Mouse (Mus musculus) lung, adult 2 months (tissue): ENCODE data around the gene Zic5. TPM values are rescaled to one million over a fixed set of nuclear protein-coding genes. Genes with fewer than 3 reads are reported as not detected.

ENCODE experiments used
- DNase-seq: peaks from one replicate; pipeline ENCODE4 v3.0.0; 2022
- H3K4me1 ChIP-seq: fragments of 200-500 bp; 2 replicates; pipeline ENCODE4 v1.6.1; 2011; ENCODE audit warnings: low read length; ENCODE audit not compliant: control insufficient read depth, insufficient read depth
- H3K4me3 ChIP-seq: fragments of 200-500 bp; replicated peaks from 2 replicates; pipeline ENCODE3; 2011; ENCODE audit warnings: low read depth, mild to moderate bottlenecking, control low read depth, low read length; ENCODE audit errors: extremely low read depth
- CTCF ChIP-seq: fragments of 200-500 bp; IDR thresholded peaks from 2 replicates; pipeline ENCODE4 v1.5.1; 2011; ENCODE audit warnings: mild to moderate bottlenecking, low read length, control low read depth; ENCODE audit not compliant: insufficient read depth
- POLR2A ChIP-seq: fragments of 200-500 bp; IDR thresholded peaks from 2 replicates; pipeline ENCODE4 v1.6.1; 2011; ENCODE audit warnings: low read depth, mild to moderate bottlenecking, control low read depth, low read length, borderline replicate concordance; ENCODE audit errors: extremely low read depth
- whole genome bisulfite sequencing: fragments of 180-500 bp; shearing (Covaris S2); methylation state at CpG from one replicate; pipeline ENCODE4 v1.1.7; 2018; 5-methylcytosine and 5-hydroxymethylcytosine counted together
- polyA plus RNA-seq: library from polyadenylated mRNA; depleted of rRNA; stranded (reverse); fragments of >200 nt; gene quantifications from 2 replicates; pipeline ENCODE4 v1.2.3, GENCODE M21; 2012

Gene Zic5
- polyA plus RNA-seq, 1 experiment = not detected

DNA sequence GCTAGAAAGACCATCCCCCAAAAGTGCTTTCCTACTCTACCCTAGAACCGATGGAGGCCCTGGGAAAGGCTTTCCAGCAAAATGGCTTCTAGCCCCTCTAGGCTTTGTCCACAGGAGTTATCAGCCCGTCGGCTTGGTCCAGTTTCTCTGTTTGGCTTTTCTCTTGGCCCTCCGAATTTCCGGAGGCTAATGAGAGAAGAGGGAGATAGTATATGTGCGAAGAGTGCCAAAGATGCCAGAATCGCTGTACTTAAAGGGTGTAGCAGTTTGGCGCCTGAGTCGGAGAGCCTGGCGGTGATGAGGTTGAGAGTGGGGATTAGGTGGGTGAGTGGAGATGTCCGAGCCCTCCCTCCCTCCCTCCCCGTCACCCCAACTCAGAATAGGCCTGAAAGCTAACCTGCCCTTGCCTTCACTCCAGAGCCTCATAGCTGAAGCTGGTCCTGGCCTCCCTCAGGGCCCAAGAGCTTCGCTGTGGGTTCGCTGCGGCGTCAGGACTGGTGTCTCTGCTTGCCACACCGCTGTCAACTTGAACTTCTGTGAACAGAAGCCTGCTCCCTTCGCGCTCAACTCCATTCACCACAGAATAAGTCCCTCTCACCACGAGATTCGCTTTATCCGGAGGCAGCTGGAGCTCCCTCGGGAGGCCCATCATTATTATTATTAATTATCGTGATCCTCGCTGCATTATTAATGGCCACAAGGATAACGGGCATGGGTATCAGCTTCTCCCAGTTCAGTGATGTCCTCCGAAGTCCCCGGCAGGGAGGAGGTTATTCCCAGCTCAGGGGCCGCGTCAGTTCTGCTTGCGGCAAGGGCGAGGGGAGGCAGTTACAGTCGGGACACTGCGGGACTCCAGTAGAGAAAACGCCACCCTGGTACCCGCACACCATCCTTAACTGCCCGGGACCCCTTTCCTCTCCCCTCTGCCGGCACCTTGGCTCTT, 16.9 kb upstream of the Zic5 start:
- DNase-seq = no peak
- TF ChIP-seq POLR2A = no peak
- no peak for TF ChIP-seq CTCF
- WGBS = 6% methylated on average over 38 of the region's 38 CpGs

DNA sequence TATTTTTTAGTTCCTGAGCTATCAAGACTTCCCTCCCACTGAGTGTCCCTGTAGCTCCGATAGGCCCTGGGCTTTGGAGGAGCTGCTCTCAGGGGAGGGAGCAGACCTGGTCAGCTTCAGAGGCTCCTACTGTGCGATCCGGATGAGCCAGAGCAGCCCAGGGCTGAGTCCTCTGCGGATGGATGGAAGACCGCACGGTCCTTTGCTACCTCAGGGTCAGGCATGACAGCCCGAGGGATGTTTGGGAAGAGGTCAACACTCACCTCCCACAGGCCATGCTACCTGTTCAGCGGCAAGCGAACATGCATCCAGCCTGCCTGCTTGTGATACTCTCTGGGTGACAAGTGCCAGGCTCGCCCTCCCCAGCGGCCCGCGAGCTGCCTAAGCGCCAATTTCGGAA, 15.7 kb upstream of the Zic5 start:
- Histone ChIP-seq H3K4me1 (peaks cover 1% of the 10 kb centered on the region; the same call in 1 of the 2 replicates), H3K4me3 (no peak overlapping the region)
- TF ChIP-seq CTCF (no peak), POLR2A (no peak)
- no peak for DNase-seq
- WGBS = 7% methylated on average over 15 of the region's 15 CpGs

More for the DNA sequence above, 16.9 kb upstream of the Zic5 start:
- Histone ChIP-seq H3K4me3 (no peak overlapping the region), H3K4me1 (no peaks in the 10 kb centered on the region)

GRCm38 (mm10) chr14:122480355-122480754, 14.9 kb upstream of the Zic5 start:
- 19% methylated on average over 2 of the region's 2 CpGs for WGBS

DNA sequence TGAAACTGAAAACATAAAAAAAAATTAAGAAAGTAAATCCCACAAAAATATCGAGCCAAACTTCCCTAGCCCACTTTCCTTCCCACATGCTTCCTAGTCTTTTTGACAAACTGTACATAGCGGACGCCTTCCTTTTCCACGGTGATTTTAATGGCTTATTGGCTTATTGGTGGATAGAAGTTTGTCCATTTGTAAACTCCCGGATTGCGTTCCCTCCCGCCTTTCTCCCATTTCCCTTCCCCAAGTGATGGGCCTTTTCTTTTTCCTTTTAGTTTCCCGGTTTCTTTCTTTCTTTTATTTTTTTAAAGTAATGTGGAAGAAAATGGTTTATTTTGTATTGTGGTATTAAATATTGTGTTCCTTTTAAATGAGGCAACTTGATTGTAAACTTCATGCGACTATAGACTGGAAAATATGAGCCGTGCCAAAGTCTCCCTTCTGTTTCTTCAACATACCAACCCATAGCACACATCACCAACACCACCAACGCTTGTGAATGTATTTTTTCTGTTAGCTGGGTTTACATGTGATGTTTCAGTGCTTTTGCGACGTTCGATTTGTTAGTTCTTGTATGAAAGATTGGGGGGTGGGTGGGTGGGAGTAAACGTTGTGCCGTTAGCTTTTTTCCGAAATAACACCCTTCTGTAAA, 14.1 kb upstream of the Zic5 start:
- no peak overlapping the region for H3K4me3 ChIP-seq
- no peak for TF ChIP-seq POLR2A
- no peak for TF ChIP-seq CTCF
- DNase-seq = no peak
- H3K4me1 ChIP-seq = peaks cover 4% of the 10 kb centered on the region; the same call in 1 of the 2 replicates
- WGBS = 27% methylated on average over 17 of the region's 17 CpGs

More at GRCm38 (mm10) chr14:122480355-122480754, 14.9 kb upstream of the Zic5 start:
- no peak for DNase-seq
- Histone ChIP-seq H3K4me1 (peaks cover 4% of the 10 kb centered on the region; the same call in 1 of the 2 replicates), H3K4me3 (no peak overlapping the region)
- TF ChIP-seq CTCF = no peak
- no peak for TF ChIP-seq POLR2A

GRCm38 (mm10) chr14:122478574-122479011, 13.1 kb upstream of the Zic5 start:
- no peak for DNase-seq
- TF ChIP-seq CTCF (no peak), POLR2A (no peak)
- H3K4me3 ChIP-seq = no peak overlapping the region
- H3K4me1 ChIP-seq = peaks cover 4% of the 10 kb centered on the region; the same call in 1 of the 2 replicates
- 6% methylated on average over 21 of the region's 22 CpGs for WGBS

- peaks cover 4% of the 10 kb centered on the region; the same call in 1 of the 2 replicates for H3K4me1 ChIP-seq
- no peak overlapping the region for H3K4me3 ChIP-seq
- TF ChIP-seq CTCF (no peak), POLR2A (no peak)
- 3% methylated on average over 9 of the region's 9 CpGs for WGBS
- no peak for DNase-seq
These were observed 12.6 kb upstream of the Zic5 start for GRCm38 (mm10) chr14:122477971-122478573.

GRCm38 (mm10) chr14:122477261-122477671, 11.8 kb upstream of the Zic5 start:
- no peak for DNase-seq
- Histone ChIP-seq H3K4me1 (peaks cover 4% of the 10 kb centered on the region; the same call in 1 of the 2 replicates), H3K4me3 (no peak overlapping the region)
- no peak for TF ChIP-seq CTCF
- no peak for TF ChIP-seq POLR2A
- 7% methylated on average over 20 of the region's 20 CpGs for WGBS

GRCm38 (mm10) chr14:122476822-122477215, 11.3 kb upstream of the Zic5 start:
- DNase-seq = no peak
- peaks cover 4% of the 10 kb centered on the region; the same call in 1 of the 2 replicates for H3K4me1 ChIP-seq
- no peak overlapping the region for H3K4me3 ChIP-seq
- TF ChIP-seq POLR2A (no peak), CTCF (no peak)
- 5% methylated on average over 18 of the region's 18 CpGs for WGBS
